Mouse (Mus musculus): ENCODE results near the gene Arl6ip4. TPM values are rescaled to one million over a fixed set of nuclear protein-coding genes. Genes with fewer than 3 reads are reported as not detected.

Gene Arl6ip4
- 93.1 and 97.2 TPM in 2 replicates for polyA plus RNA-seq (2015; fragmentation: Nextera tagmentation; extraction: Ambion mirVana)

DNA sequence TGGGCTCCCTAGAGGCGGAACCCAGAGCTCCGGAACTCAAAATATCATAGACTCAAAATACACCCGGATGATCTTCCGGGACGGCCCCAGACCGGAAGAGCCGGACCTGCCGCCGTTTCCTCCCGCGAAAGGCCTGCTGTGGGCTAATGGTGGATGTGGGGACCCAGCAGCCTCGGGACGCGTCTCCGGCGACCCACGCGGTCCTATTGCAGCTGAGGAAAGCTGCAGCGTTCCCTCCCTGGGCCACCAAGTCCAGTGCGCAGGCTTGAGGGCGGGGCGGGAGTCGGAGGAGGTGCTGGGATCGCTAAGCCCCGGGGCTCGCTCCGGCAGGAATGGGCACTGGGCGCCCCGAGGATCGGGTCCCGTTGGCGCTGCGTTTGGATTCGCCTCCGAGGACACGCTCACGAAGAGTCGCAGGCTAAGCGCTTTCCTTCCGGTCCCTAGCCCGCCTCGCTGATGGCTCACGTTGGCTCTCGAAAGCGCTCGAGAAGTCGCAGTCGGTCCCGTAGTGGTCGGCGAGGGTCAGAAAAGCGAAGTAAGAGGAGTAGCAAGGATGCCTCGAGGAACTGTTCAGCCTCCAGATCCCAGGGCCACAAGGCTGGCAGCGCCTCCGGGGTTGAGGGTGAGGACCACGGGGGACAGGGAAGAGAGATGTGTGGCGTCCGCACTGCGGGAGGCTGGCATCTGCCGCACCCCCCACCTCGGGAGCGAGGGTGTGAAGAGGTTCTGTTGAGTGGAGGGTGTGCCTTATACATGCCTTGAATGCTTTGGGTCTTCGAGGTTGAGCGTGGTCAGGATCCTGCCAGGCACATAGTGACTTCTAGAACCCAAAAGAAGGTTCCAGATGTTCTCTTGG is at the start of gene Arl6ip4:
Gene Arl6ip4 (plus strand): TSS at position 100 of the 856 bp plus-strand sequence.
- WGBS, result 2% methylated on average over 64 of the region's 64 CpGs
- H3K4me1 ChIP-seq, result peaks cover 48% of the 10 kb centered on the region
- no peak for ATAC-seq (ENCODE audit: insufficient number of reproducible peaks, low FRiP score, low TSS enrichment, low read depth)

DNA sequence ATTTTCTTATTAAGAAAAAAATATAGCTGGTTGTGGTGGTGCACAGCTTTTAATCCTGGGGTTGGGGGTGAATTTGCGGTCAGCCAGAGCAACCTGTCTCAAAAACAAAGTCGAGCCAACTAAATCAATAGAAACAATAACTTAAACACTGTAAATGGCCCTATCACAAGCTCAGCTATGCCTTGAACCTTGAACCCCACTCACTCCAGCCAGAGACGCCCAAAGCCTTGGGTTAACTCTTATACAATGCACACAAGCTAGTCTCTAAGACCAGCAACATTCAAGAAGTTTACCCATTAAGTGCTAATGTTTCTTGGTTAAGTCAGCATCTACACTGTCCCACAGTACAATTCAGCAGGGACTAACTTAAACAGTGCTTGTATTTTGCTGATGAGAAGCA is 46.2 kb upstream of the Arl6ip4 start:
- H3K9me3 ChIP-seq, result no peaks in the 10 kb centered on the region
- H3K4me3 ChIP-seq, result no peak overlapping the region
- no peak overlapping the region for H3K4me2 ChIP-seq
- H3K4me1 ChIP-seq, result 0 out of 2 replicates have a peak, but pooled peaks cover 3% of the 10 kb centered on the region
- H3K27me3 ChIP-seq, result no peaks in the 10 kb centered on the region
- no peak for ATAC-seq (ENCODE audit: insufficient number of reproducible peaks, low FRiP score, low TSS enrichment, low read depth)
- H3K36me3 ChIP-seq, result no peaks in the 10 kb centered on the region
- no peak overlapping the region for H3K9ac ChIP-seq
- no peak overlapping the region for H3K27ac ChIP-seq
- WGBS, result 82% methylated on average over 3 of the region's 3 CpGs

More for the DNA sequence above, at the start of gene Arl6ip4:
- H3K27ac ChIP-seq, result peak within 1 kb of the TSS; percentile 84
- H3K36me3 ChIP-seq, result peaks cover 52% of the 10 kb centered on the region
- peak within 1 kb of the TSS; percentile 94 for H3K4me2 ChIP-seq
- no peaks in the 10 kb centered on the region for H3K9me3 ChIP-seq
- H3K27me3 ChIP-seq, result no peaks in the 10 kb centered on the region
- peak within 1 kb of the TSS; percentile 95 for H3K4me3 ChIP-seq
- peak within 1 kb of the TSS; percentile 89 for H3K9ac ChIP-seq

DNA sequence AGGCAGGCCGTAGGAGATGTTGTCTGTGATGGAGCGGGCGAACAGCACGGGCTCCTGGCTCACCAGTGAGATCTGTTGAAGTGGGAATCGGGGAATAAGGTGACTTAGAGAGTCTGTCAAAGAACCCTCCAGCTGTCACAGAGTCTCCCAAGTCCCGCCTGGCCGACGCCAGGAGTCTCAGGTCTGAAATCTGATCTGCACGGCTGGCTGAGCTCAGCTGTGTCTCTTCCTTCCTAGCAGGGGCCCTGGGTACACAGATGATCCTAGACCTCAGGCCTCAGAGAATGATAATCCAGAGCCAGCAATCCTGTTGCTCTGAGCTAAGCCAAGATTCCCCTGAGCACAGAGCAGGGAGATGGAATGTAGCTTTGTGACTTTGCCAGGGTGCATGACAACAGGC is 42.2 kb upstream of the Arl6ip4 start:
- 0 out of 2 replicates have a peak, but pooled peaks have one; percentile 5 for ATAC-seq (ENCODE audit: insufficient number of reproducible peaks, low FRiP score, low TSS enrichment, low read depth)
- Histone ChIP-seq H3K4me2 (no peak overlapping the region), H3K27me3 (no peaks in the 10 kb centered on the region; the same call in 1 of the 2 replicates), H3K9me3 (no peaks in the 10 kb centered on the region), H3K4me3 (no peak overlapping the region), H3K9ac (no peak overlapping the region), H3K36me3 (no peaks in the 10 kb centered on the region), H3K4me1 (peaks cover 26% of the 10 kb centered on the region), H3K27ac (no peak overlapping the region)
- 47% methylated on average over 9 of the region's 9 CpGs for WGBS

DNA sequence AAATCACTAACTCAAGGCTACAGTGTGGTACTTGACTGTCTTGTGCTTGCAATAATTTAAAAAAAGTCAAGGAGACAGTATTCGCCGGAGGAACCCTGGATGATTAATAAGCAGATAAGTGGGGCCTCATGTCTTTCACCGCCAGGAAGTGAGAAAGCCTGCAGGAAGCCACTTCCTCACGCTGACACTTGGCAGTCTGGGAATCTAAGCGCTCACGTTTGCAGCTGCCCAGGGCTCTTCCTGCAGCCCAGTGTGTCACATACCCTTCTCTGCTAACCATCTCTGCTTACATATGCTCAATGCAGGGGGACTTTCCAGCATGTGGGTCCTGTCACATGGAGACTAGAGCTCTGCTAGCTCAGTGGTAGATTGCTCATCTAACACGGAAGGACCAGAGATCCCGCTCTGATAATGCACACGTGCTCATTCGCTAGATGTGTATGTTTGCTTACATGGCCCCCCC is 41.0 kb upstream of the Arl6ip4 start:
- H3K9me3 ChIP-seq, result no peaks in the 10 kb centered on the region
- H3K27ac ChIP-seq, result no peak overlapping the region
- H3K4me1 ChIP-seq, result peaks cover 35% of the 10 kb centered on the region
- no peak overlapping the region for H3K4me2 ChIP-seq
- peak; percentile 12; the same call in 1 of the 2 replicates for ATAC-seq (ENCODE audit: insufficient number of reproducible peaks, low FRiP score, low TSS enrichment, low read depth)
- no peaks in the 10 kb centered on the region for H3K36me3 ChIP-seq
- no peak overlapping the region for H3K4me3 ChIP-seq
- no peak overlapping the region for H3K9ac ChIP-seq
- 41% methylated on average over 10 of the region's 10 CpGs for WGBS
- no peaks in the 10 kb centered on the region; the same call in 1 of the 2 replicates for H3K27me3 ChIP-seq

DNA sequence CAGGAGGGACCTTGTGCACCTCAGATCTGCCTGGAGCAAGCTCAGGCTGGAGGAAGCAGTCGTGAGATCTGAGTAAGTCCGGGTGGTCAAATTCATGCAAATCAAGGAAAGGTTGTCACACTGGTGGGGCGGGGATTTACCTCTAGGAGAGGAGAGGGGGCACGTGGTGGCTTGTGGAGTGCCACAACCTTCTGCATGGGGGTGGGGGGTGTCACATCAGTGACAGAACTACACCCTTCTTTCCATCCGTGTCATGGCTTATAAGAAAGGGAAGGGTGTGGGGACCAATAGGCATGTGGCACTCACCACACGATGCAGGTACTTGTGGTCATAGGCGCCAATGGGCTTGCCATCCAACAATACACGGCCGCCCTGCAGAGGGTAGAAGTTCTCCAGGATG is 40.2 kb upstream of the Arl6ip4 start:
- Histone ChIP-seq H3K9me3 (no peaks in the 10 kb centered on the region), H3K4me3 (no peak overlapping the region), H3K27me3 (no peaks in the 10 kb centered on the region; the same call in 1 of the 2 replicates), H3K4me1 (peaks cover 35% of the 10 kb centered on the region), H3K27ac (no peak overlapping the region), H3K9ac (no peak overlapping the region), H3K36me3 (no peaks in the 10 kb centered on the region), H3K4me2 (no peak overlapping the region)
- no peak for ATAC-seq (ENCODE audit: insufficient number of reproducible peaks, low FRiP score, low TSS enrichment, low read depth)
- 62% methylated on average over 9 of the region's 9 CpGs for WGBS

DNA sequence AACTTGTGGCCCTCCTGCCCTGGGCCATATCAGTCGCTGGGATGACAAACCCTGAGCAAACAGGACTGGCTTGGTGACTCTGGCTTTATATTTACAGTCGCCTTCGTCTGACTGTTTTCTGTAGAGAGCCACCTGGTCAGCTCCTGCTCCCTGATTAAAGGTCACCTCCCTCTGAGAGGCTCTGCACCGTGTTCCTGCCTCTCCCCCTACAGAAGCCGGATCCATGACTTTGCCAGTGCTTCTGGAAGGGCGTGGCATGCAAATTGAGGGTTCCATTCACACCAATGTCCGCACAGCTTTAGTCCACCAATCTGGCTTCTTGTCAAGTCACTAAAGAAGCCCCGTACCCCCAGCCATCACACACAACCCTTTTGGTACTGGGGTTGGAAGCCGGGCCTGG is 39.3 kb upstream of the Arl6ip4 start:
- H3K9ac ChIP-seq, result no peak overlapping the region
- 46% methylated on average over 9 of the region's 9 CpGs for WGBS

DNA sequence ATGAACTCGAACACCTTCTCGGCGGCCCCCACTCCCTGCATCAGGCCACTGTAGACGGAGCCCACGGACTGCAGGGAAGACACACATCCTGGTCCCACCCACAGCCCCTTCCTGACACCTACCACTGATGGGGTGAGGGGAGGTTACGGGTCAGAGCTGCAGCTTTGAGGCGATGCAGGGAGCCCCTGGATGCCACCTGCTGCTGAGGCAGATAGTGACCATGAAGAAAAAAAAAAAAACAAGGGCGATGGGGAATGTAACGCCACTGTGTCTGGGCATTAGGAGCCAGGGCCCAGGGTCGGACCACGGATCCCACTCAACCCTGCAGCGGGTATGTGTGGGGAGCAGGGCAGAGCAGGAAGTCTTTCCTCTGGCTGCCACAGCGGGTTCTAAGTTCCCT is 38.6 kb upstream of the Arl6ip4 start:
- no peak overlapping the region for H3K4me3 ChIP-seq
- H3K27ac ChIP-seq, result no peak overlapping the region
- no peak overlapping the region for H3K9ac ChIP-seq
- H3K4me2 ChIP-seq, result no peak overlapping the region
- H3K36me3 ChIP-seq, result no peaks in the 10 kb centered on the region
- ATAC-seq (ENCODE audit: insufficient number of reproducible peaks, low FRiP score, low TSS enrichment, low read depth), result no peak
- H3K27me3 ChIP-seq, result no peaks in the 10 kb centered on the region; the same call in 1 of the 2 replicates
- H3K9me3 ChIP-seq, result no peaks in the 10 kb centered on the region
- peaks cover 31% of the 10 kb centered on the region for H3K4me1 ChIP-seq
- WGBS, result 82% methylated on average over 13 of the region's 13 CpGs

More for the DNA sequence above, 39.3 kb upstream of the Arl6ip4 start:
- Histone ChIP-seq H3K27ac (no peak overlapping the region), H3K9me3 (no peaks in the 10 kb centered on the region), H3K4me2 (no peak overlapping the region), H3K4me1 (peaks cover 35% of the 10 kb centered on the region), H3K27me3 (no peaks in the 10 kb centered on the region; the same call in 1 of the 2 replicates), H3K36me3 (no peaks in the 10 kb centered on the region), H3K4me3 (no peak overlapping the region)
- no peak for ATAC-seq (ENCODE audit: insufficient number of reproducible peaks, low FRiP score, low TSS enrichment, low read depth)

DNA sequence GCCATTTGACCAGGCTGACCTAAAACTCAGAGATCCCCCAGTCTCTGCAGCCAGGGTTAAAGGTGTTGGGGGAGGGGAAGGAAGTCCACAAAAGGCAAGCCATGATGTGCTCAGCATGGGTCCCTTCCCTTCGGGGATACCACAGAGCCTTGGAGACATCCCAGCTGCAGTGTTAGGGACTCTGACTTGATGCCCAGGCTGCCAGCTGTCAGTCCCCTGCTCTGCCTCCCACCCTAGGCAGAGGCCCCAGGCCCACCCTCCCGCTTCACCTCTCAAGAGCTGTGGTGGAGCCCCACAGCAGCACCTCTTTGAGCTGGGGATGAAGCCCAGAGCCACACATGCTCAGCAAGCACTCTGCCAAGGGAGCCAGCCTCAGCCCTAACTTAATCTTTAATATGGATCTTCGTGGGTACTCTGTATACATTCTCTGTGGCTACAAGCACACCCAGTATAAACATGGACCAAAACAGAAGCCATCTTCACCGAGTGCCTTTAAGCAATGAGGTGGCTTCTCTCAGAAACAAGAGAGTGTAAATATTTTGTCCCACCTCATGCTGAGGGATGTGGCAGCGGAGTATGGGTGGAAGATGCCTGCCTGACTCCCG is 37.9 kb upstream of the Arl6ip4 start:
- 0 out of 2 replicates have a peak overlapping the region, but pooled peaks have one; percentile 3 for H3K4me2 ChIP-seq

DNA sequence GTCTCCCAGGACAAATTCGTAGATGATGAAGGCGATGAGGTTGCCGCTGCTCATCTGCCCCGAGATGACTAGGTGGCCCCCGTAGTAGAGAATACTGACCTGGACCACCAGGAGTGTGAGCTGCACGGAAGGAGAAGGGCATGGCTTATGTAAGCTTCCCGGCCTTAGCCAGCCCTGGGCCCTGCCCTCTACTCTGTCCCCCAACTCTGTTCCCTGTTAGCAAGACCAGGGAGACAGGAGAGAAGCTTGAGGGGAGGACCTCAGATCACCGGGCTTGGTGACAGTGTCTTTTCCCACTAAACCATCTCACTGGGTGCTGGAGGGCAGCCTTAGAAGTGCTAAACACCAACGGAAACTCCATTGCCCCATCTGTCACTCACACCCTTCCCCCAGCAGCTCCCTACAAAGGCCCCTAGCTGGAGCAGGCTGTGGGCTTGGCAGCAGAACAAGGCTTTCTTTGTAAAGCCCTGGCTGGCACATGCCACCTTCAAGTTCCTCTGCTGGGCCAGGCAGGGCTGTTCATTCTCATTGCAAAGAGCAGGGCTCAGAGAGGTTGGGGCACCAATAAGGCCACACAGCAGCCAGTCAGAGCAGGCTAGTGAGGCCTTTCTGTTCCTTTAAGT is 37.0 kb upstream of the Arl6ip4 start:
- ATAC-seq (ENCODE audit: insufficient number of reproducible peaks, low FRiP score, low TSS enrichment, low read depth), result peak; percentile 68
- no peaks in the 10 kb centered on the region; the same call in 1 of the 2 replicates for H3K27me3 ChIP-seq
- peak overlapping the region; percentile 77 for H3K27ac ChIP-seq
- no peak overlapping the region for H3K9ac ChIP-seq
- no peak overlapping the region for H3K4me3 ChIP-seq
- no peaks in the 10 kb centered on the region for H3K9me3 ChIP-seq
- H3K4me2 ChIP-seq, result 0 out of 2 replicates have a peak overlapping the region, but pooled peaks have one; percentile 3
- WGBS, result 56% methylated on average over 9 of the region's 9 CpGs
- H3K4me1 ChIP-seq, result peaks cover 31% of the 10 kb centered on the region
- H3K36me3 ChIP-seq, result no peaks in the 10 kb centered on the region

More for the DNA sequence above, 37.9 kb upstream of the Arl6ip4 start:
- Histone ChIP-seq H3K9me3 (no peaks in the 10 kb centered on the region), H3K4me1 (peaks cover 31% of the 10 kb centered on the region), H3K9ac (no peak overlapping the region), H3K27me3 (no peaks in the 10 kb centered on the region; the same call in 1 of the 2 replicates), H3K36me3 (no peaks in the 10 kb centered on the region), H3K4me3 (no peak overlapping the region), H3K27ac (no peak overlapping the region)
- WGBS, result 61% methylated on average over 6 of the region's 6 CpGs
- no peak for ATAC-seq (ENCODE audit: insufficient number of reproducible peaks, low FRiP score, low TSS enrichment, low read depth)

DNA sequence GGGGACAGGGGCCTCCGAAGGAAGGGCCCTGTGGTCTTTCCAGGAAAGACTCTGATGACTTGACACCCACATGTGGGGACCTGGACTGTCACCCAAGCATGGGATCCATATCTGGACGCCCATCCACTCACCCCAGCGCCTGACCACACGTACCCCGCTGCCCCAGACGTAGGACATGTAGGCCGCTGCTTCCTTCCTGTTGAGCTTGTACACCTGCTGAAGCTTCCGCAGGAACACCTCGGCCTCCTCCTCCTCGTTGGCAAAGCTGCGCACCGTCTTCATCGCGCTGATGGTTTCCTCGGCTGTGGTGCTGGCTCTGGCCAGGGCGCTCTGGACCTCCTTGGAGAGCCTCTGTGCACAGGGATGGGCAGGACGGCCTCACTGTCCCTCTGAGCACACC is 36.0 kb upstream of the Arl6ip4 start:
- WGBS, result 92% methylated on average over 17 of the region's 17 CpGs
- ATAC-seq (ENCODE audit: insufficient number of reproducible peaks, low FRiP score, low TSS enrichment, low read depth), result no peak
- Histone ChIP-seq H3K27ac (no peak overlapping the region), H3K27me3 (no peaks in the 10 kb centered on the region; the same call in 1 of the 2 replicates), H3K9me3 (no peaks in the 10 kb centered on the region), H3K9ac (no peak overlapping the region), H3K4me2 (no peak overlapping the region), H3K4me1 (peaks cover 37% of the 10 kb centered on the region), H3K36me3 (no peaks in the 10 kb centered on the region), H3K4me3 (no peak overlapping the region)

DNA sequence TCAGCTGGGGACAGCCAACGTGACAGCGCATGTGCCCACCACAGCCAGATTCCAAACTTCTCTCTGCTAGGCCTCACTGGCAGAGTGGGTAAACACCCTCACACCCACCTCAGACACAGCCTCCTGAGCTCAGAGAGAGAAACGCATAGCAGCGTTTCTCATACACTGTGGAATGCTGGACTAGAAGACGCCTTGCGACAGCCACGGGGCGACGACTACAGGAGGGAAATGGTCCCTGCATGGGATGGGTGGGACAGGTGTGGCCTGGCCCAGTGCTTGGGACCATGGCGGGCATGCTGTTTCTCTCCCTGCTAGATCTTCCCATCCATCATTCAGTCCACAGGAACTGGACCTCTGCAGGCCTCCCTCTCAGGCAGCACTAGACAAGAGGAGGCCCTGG is 33.4 kb upstream of the Arl6ip4 start:
- Histone ChIP-seq H3K4me2 (no peak overlapping the region), H3K27ac (no peak overlapping the region), H3K4me1 (peaks cover 21% of the 10 kb centered on the region), H3K4me3 (no peak overlapping the region), H3K9ac (no peak overlapping the region), H3K36me3 (no peaks in the 10 kb centered on the region), H3K9me3 (no peaks in the 10 kb centered on the region), H3K27me3 (no peaks in the 10 kb centered on the region; the same call in 1 of the 2 replicates)
- WGBS, result 75% methylated on average over 10 of the region's 10 CpGs
- ATAC-seq (ENCODE audit: insufficient number of reproducible peaks, low FRiP score, low TSS enrichment, low read depth), result no peak

All from limb, embryonic 15.5 days (tissue).